Mouse (Mus musculus) stomach, embryonic 16.5 days (tissue): ENCODE data around the gene Eif5a2. TPM values are rescaled to one million over a fixed set of nuclear protein-coding genes. Genes with fewer than 3 reads are reported as not detected.

Source experiments
- ATAC-seq: fragments of 200-750 bp; cut with Nextera tagmentation; 2 replicates; pipeline ENCODE4 v1.8.0; 2017; ENCODE audit warnings: moderate number of reproducible peaks, moderate TSS enrichment; ENCODE audit not compliant: insufficient read depth, low FRiP score
- H3K27ac ChIP-seq: fragments of 300-500 bp; sonication (generic); 2 replicates; pipeline ENCODE4 v1.5.1; 2014; ENCODE audit warnings: low read length
- H3K27me3 ChIP-seq: fragments of 300-500 bp; sonication (generic); 2 replicates; pipeline ENCODE4 v1.6.1; 2014; ENCODE audit warnings: low read length, control low read depth, mixed read lengths; ENCODE audit not compliant: control insufficient read depth, insufficient read depth
- H3K36me3 ChIP-seq: fragments of 300-500 bp; sonication (generic); 2 replicates; pipeline ENCODE4 v1.6.1; 2014; ENCODE audit warnings: low read length; ENCODE audit not compliant: control insufficient read depth, insufficient read depth
- H3K4me1 ChIP-seq: fragments of 300-500 bp; sonication (generic); 2 replicates; pipeline ENCODE4 v1.6.1; 2014; ENCODE audit warnings: low read length, control low read depth, mixed read lengths; ENCODE audit not compliant: control insufficient read depth, insufficient read depth
- H3K4me2 ChIP-seq: fragments of 300-500 bp; sonication (generic); 2 replicates; pipeline ENCODE4 v1.6.1; 2014; ENCODE audit warnings: low read depth, low read length, mixed read lengths
- H3K4me3 ChIP-seq: fragments of 300-500 bp; sonication (generic); replicated peaks from 2 replicates; pipeline ENCODE4 v1.5.1; 2014; ENCODE audit warnings: mild to moderate bottlenecking, low read length
- H3K9ac ChIP-seq: fragments of 300-500 bp; sonication (generic); 2 replicates; pipeline ENCODE4 v1.6.1; 2014; ENCODE audit warnings: low read length
- H3K9me3 ChIP-seq: fragments of 300-500 bp; sonication (generic); replicated peaks from 2 replicates; pipeline ENCODE4 v1.6.1; 2016; ENCODE audit warnings: low read length, control low read depth; ENCODE audit not compliant: control insufficient read depth
- WGBS: fragments of 180-500 bp; shearing (Covaris S2); extraction: QIAGEN DNeasy Blood & Tissue Kit; methylation state at CpG from one replicate; pipeline ENCODE4 v1.1.7; 2014; 5-methylcytosine and 5-hydroxymethylcytosine counted together
- polyA plus RNA-seq: library from polyadenylated mRNA; unstranded; fragments of >200 nt; fragmentation: Nextera tagmentation; extraction: Ambion mirVana; gene quantifications from 2 replicates; pipeline ENCODE4 v1.2.1, GENCODE M21; 2015

Gene Eif5a2
- polyA plus RNA-seq: 4.3 and 5.3 TPM in 2 replicates

DNA sequence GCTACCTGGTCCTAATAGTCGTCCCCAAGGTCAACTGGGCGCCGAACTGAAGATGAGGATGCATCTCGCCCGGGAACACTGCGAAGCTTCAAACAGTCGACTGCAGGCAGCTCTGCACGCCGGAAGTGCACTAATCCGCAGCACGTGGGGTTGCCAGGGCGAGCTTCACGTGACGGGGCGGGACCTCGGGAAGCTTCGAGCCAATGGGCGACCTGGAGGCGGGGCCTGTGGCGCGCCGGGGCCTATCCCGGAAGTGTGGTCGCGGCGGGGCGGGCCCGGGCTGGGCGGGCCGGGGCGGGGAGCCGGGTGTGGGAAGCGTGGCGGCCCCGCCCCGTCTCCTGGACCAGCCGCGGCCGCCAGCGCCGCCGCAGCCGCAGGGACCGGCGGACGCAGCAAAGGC is at the start of gene Eif5a2:
Gene Eif5a2 (plus strand): TSS at position 283 of the 400 bp plus-strand sequence.
- Histone ChIP-seq H3K4me2 (peak within 1 kb of the TSS; percentile 99), H3K9ac (peak within 1 kb of the TSS; percentile 76), H3K9me3 (no peaks in the 10 kb centered on the region), H3K27ac (no peak within 1 kb of the TSS), H3K4me1 (peaks cover 8% of the 10 kb centered on the region; the same call in 1 of the 2 replicates), H3K4me3 (peak within 1 kb of the TSS; percentile 77), H3K27me3 (no peaks in the 10 kb centered on the region), H3K36me3 (no peaks in the 10 kb centered on the region)
- peak; percentile 99 for ATAC-seq
- 3% methylated on average over 40 of the region's 46 CpGs for WGBS

DNA sequence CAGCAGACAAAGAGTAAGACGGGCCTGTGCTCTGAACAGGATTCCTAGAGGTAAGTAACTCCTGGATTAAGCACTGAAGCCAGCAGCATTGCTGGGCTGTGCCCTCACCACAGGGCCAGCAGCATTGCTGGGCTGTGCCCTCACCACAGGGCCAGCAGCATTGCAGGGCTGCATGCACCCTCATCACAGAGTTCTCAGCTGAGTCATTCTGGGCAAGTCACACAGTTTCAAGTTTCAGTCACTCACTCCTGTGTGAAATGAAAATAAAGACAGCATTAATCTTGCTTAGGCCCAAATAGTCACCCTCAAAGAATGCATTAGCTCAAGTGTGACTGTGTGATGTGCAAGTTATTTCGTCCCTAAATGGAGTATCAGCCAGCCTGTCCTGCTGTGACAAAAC is 46.4 kb upstream of the Eif5a2 start:
- Histone ChIP-seq H3K4me3 (no peak overlapping the region), H3K36me3 (no peaks in the 10 kb centered on the region), H3K4me2 (no peak overlapping the region), H3K9me3 (no peaks in the 10 kb centered on the region), H3K9ac (no peak overlapping the region), H3K27ac (no peak overlapping the region), H3K27me3 (no peaks in the 10 kb centered on the region), H3K4me1 (no peaks in the 10 kb centered on the region)
- 65% methylated on average over 2 of the region's 2 CpGs for WGBS
- peak; percentile 40; the same call in 1 of the 2 replicates for ATAC-seq

DNA sequence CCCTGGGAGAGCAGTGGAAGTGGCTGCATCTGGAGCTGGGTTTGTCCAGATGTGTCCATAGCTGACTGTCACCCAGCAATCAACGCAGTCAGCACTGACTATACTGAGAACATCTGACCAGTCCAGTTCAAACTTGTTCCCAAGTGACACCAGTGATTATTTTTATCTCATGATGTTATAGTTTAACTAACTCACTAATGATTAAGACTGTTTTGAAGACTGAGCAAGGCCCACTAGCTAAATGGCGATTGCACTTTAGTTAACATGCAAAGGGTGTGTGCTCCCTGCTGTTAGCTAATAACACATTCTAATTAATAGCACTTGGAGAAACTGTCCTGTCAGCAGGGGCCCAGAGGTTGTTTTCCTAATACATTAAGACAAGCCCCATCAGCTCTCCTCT is 44.1 kb upstream of the Eif5a2 start:
- no peak for ATAC-seq

DNA sequence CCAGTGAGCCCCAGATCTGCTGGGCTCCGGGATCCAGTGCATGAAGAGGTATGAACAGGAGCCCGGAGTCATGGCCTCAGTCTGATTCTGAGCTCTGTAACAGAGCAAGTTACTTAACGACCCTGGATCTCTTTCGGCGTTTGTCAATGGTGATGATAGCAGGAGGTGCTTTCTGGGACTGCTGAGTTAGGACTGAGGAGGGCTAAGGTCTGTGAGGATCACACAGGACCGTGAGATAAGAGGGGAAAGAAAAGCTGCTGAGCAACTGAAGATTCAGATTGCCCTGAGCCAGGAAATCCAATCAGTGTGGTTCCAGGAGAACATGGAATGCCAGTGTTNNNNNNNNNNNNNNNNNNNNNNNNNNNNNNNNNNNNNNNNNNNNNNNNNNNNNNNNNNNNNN is 40.7 kb upstream of the Eif5a2 start:
- WGBS: 44% methylated on average over 6 of the region's 6 CpGs
- Histone ChIP-seq H3K27me3 (no peaks in the 10 kb centered on the region), H3K4me3 (no peak overlapping the region), H3K4me2 (no peak overlapping the region), H3K4me1 (no peaks in the 10 kb centered on the region), H3K36me3 (no peaks in the 10 kb centered on the region), H3K9ac (no peak overlapping the region), H3K9me3 (no peaks in the 10 kb centered on the region), H3K27ac (no peak overlapping the region)
- no peak for ATAC-seq

More for the DNA sequence above, 44.1 kb upstream of the Eif5a2 start:
- H3K9ac ChIP-seq: no peak overlapping the region
- H3K27ac ChIP-seq: no peak overlapping the region
- H3K27me3 ChIP-seq: no peaks in the 10 kb centered on the region
- no peaks in the 10 kb centered on the region for H3K36me3 ChIP-seq
- no peak overlapping the region for H3K4me2 ChIP-seq
- H3K9me3 ChIP-seq: no peaks in the 10 kb centered on the region
- no peak overlapping the region for H3K4me3 ChIP-seq
- H3K4me1 ChIP-seq: no peaks in the 10 kb centered on the region
- 48% methylated on average over 2 of the region's 2 CpGs for WGBS

DNA sequence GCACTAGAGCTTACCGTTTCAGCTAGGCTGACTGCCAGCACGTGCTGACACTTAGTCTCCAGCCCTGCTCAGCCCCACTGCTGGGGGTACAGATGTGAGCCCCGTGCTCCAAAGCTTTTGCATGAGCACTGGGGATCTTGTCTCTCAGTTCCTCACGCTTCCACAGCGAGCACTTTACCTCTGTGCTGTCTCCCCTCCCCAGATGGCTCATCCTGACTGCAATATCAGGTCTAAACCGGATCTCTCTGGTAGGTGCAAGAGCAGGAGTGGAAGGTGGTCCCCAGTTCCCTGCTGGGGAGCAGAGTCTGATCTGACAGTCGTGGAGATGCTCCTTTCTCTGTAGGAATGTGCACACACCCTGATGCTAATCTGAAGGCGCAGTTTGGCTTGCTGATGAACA is 37.8 kb upstream of the Eif5a2 start:
- Histone ChIP-seq H3K27ac (no peak overlapping the region), H3K36me3 (no peaks in the 10 kb centered on the region), H3K4me3 (no peak overlapping the region), H3K4me1 (no peaks in the 10 kb centered on the region), H3K4me2 (no peak overlapping the region), H3K9ac (no peak overlapping the region), H3K27me3 (no peaks in the 10 kb centered on the region), H3K9me3 (no peaks in the 10 kb centered on the region)
- no peak for ATAC-seq
- WGBS: 50% methylated on average over 8 of the region's 8 CpGs

DNA sequence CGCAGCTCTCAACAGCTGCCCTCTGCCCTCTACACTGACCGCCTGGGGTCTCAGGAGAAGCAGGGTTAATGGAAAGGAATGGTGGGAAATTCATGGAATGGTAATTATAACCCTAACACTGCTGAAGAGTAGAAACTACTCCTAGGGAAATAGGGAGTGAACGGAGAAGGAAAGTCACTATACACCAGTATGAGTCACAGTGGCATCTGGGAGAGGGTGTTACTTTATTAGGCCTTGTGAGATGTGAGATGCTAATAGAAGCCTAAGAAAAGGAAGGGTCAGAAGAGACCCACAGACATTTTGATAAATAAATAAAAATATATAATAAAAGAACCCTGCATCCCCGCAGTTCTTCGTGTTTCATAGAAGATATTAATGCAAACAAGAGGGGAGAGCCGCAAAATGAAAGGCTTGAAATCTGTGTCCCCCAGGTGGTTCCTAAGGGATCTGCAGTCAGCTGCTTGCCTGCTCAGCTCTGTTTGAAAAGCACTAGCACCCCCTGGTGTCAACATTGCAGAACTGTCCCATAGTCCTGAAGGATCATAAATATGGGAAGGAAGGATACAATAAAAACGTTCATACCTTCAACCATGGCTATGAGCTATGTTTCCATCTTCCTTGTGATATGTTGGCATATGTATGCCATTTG is 35.1 kb upstream of the Eif5a2 start:
- ATAC-seq: peak; percentile 79
- Histone ChIP-seq H3K27ac (no peak overlapping the region), H3K4me3 (no peak overlapping the region), H3K9me3 (no peaks in the 10 kb centered on the region), H3K36me3 (no peaks in the 10 kb centered on the region), H3K9ac (no peak overlapping the region), H3K4me1 (no peaks in the 10 kb centered on the region), H3K4me2 (no peak overlapping the region), H3K27me3 (no peaks in the 10 kb centered on the region)
- WGBS: 30% methylated on average over 7 of the region's 7 CpGs

DNA sequence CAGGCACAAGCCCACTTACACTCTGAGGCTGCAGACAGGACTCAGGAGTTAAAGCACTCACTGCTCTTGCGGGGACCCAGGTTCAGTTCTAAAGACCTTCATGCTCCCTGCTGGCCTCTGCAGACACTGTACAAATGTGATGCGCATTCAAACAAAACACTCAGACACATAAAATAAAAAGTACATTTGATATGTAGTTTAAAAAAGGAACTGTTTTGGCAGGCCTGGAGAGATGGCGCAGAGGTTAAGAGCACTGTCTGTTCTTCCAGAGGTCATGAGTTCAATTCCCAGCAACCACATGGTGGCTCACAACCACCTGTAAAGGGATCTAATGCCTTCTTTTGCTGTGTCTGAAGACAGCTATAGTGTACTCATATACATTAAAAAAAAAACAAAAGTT is 32.9 kb upstream of the Eif5a2 start:
- H3K9ac ChIP-seq: no peak overlapping the region
- no peak overlapping the region for H3K27ac ChIP-seq
- ATAC-seq: no peak
- no peaks in the 10 kb centered on the region for H3K27me3 ChIP-seq
- H3K4me1 ChIP-seq: no peaks in the 10 kb centered on the region
- no peak overlapping the region for H3K4me2 ChIP-seq
- no peaks in the 10 kb centered on the region for H3K36me3 ChIP-seq
- WGBS: 89% methylated on average over 3 of the region's 3 CpGs
- H3K9me3 ChIP-seq: no peaks in the 10 kb centered on the region
- no peak overlapping the region for H3K4me3 ChIP-seq

DNA sequence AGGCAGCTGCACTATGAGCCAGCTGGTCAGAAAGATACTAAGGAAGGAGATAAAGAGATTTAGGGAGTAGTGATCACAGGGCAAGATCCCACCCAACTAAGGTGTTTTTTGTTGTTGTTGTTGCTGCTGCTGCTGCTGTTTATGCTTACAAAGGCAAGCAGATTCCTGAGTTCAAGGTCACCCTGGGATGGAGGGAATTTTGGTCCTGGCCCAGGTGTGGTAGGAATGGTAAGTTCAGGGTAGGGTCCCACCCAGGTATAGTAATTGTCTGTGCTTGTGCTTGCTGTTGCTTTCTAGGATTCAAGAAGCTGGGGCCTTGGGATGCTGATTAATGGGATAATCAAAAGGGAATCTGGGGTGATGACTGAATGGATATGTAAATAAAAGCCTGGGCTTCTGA is 32.1 kb upstream of the Eif5a2 start:
- no peaks in the 10 kb centered on the region for H3K27me3 ChIP-seq
- H3K4me1 ChIP-seq: no peaks in the 10 kb centered on the region
- no peak overlapping the region for H3K27ac ChIP-seq
- H3K9me3 ChIP-seq: no peaks in the 10 kb centered on the region
- no peak overlapping the region for H3K4me2 ChIP-seq
- ATAC-seq: no peak
- H3K36me3 ChIP-seq: no peaks in the 10 kb centered on the region
- H3K9ac ChIP-seq: no peak overlapping the region
- H3K4me3 ChIP-seq: no peak overlapping the region

DNA sequence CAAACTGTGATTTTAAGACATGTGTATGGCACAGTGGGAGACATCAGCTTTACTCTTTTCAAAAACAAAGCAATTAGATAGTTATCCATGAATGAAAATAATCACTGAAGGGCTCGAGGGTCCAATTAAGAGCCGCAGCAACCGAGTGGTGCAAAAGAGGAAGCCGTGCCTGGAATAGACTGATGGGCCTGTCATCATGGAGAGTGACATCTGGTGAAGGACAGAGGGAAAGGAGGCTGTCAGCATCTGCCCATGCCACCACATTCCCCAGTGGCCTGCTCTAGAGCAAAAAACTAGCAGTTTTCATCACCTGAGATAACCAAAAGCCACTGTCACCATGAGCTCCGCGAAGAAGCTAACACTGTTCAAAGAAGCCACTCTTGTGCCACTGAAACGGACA is 25.6 kb upstream of the Eif5a2 start:
- H3K36me3 ChIP-seq: no peaks in the 10 kb centered on the region
- WGBS: 79% methylated on average over 7 of the region's 7 CpGs
- no peak overlapping the region for H3K4me3 ChIP-seq
- no peak overlapping the region for H3K4me2 ChIP-seq
- no peaks in the 10 kb centered on the region for H3K4me1 ChIP-seq
- H3K27ac ChIP-seq: no peak overlapping the region
- no peaks in the 10 kb centered on the region for H3K9me3 ChIP-seq
- H3K27me3 ChIP-seq: no peaks in the 10 kb centered on the region
- H3K9ac ChIP-seq: no peak overlapping the region
- ATAC-seq: no peak
